Mouse (Mus musculus): ENCODE measurements around the gene Rnaset2a.
"Not testable (repeated sequence)": the region's sequence is repeated elsewhere in the genome, so short reads cannot be mapped to it uniquely, and the experiment has no call there.

The Rnaset2a gene

GRCm38 (mm10) chr17:8147439-8148316 is at the start of gene Rnaset2a, which contains the start of gene Gm49673:
Gene Rnaset2a (minus strand): TSS chr17:8148097.
Gene Gm49673 (minus strand): TSS chr17:8147788.
- DNase-seq = peak; percentile 53

- DNase-seq = no peak
Observed at GRCm38 (mm10) chr17:8197652-8198051, 49.8 kb upstream of the Rnaset2a start.

- DNase-seq = no peak
Observed at GRCm38 (mm10) chr17:8195685-8196376, 47.9 kb upstream of the Rnaset2a start.

- DNase-seq = no peak
Observed at GRCm38 (mm10) chr17:8193678-8194077, 45.8 kb upstream of the Rnaset2a start.

GRCm38 (mm10) chr17:8184217-8184616 is 36.3 kb upstream of the Rnaset2a start:
- no peak for DNase-seq

GRCm38 (mm10) chr17:8183815-8184214 is 35.9 kb upstream of the Rnaset2a start:
- DNase-seq = no peak

- DNase-seq = no peak
Observed at GRCm38 (mm10) chr17:8177090-8177489, 29.2 kb upstream of the Rnaset2a start.

- DNase-seq = no peak
Observed at GRCm38 (mm10) chr17:8171081-8171480, 23.2 kb upstream of the Rnaset2a start.

GRCm38 (mm10) chr17:8170331-8170730 is 22.4 kb upstream of the Rnaset2a start:
- no peak for DNase-seq

GRCm38 (mm10) chr17:8167436-8167835 is 19.5 kb upstream of the Rnaset2a start:
- DNase-seq = not testable (repeated sequence)

- not testable (repeated sequence) for DNase-seq
Observed at GRCm38 (mm10) chr17:8166454-8166853, 18.6 kb upstream of the Rnaset2a start.

- not testable (repeated sequence) for DNase-seq
Observed at GRCm38 (mm10) chr17:8165977-8166376, 18.1 kb upstream of the Rnaset2a start.

- peak; percentile 54 for DNase-seq
Observed at GRCm38 (mm10) chr17:8165608-8165945, 17.7 kb upstream of the Rnaset2a start.

GRCm38 (mm10) chr17:8164701-8165607 is 17.1 kb upstream of the Rnaset2a start, which contains the start of gene Fgfr1op:
Gene Fgfr1op (plus strand): TSS chr17:8165501.
- peak; percentile 35 for DNase-seq

- peak; percentile 68 for DNase-seq
Observed at GRCm38 (mm10) chr17:8160969-8161368, 13.1 kb upstream of the Rnaset2a start.

GRCm38 (mm10) chr17:8158627-8159026 is 10.7 kb upstream of the Rnaset2a start:
- not testable (repeated sequence) for DNase-seq

GRCm38 (mm10) chr17:8155982-8156381 is 8.1 kb upstream of the Rnaset2a start:
- DNase-seq = not testable (repeated sequence)

- DNase-seq = not testable (repeated sequence)
Observed at GRCm38 (mm10) chr17:8155010-8155409, 7.1 kb upstream of the Rnaset2a start.

GRCm38 (mm10) chr17:8146931-8147330 is 966 bp downstream of the Rnaset2a start:
- not testable (repeated sequence) for DNase-seq

GRCm38 (mm10) chr17:8143802-8144673 is 3.9 kb downstream of the Rnaset2a start:
- not testable (repeated sequence) for DNase-seq

GRCm38 (mm10) chr17:8140210-8140609 is 7.7 kb downstream of the Rnaset2a start:
- DNase-seq = not testable (repeated sequence)

GRCm38 (mm10) chr17:8138116-8138515 is 9.8 kb downstream of the Rnaset2a start:
- DNase-seq = not testable (repeated sequence)
